Mouse (Mus musculus): Measurements from ENCODE around the gene Macrod2. TPM values are rescaled to one million over a fixed set of nuclear protein-coding genes. Genes with fewer than 3 reads are reported as not detected.

Macrod2 gene
- total RNA-seq, 2 experiments from 2014 or later: 53.5 to 56.4 TPM

GRCm38 (mm10) chr2:141434731-141435570, 1039.8 kb downstream of the Macrod2 start:
- intact Hi-C loops (cut with DNase I): no loop called here
- peak overlapping the region; percentile 36 for H3K4me3 ChIP-seq
- H3K27ac ChIP-seq: peak overlapping the region; percentile 73; the same call in 1 of the 2 replicates
- no peak for TF ChIP-seq CTCF (IDR thresholded peaks at IDR 0.05)
- DNase-seq (ENCODE audit: extremely low spot score in 1 of 2, low spot score in 2 of 2): peak; percentile 11 to 16

GRCm38 (mm10) chr2:141441896-141442295, 1046.8 kb downstream of the Macrod2 start:
- Histone ChIP-seq H3K27ac (no peak overlapping the region), H3K4me3 (no peak overlapping the region)
- TF ChIP-seq CTCF (IDR thresholded peaks at IDR 0.05): no peak
- intact Hi-C loops (cut with DNase I): no loop called here
- no peak for DNase-seq (ENCODE audit: extremely low spot score in 1 of 2, low spot score in 2 of 2)

GRCm38 (mm10) chr2:141449078-141449680, 1054.1 kb downstream of the Macrod2 start:
- intact Hi-C loops (cut with DNase I): no loop called here
- H3K27ac ChIP-seq: no peak overlapping the region
- no peak overlapping the region for H3K4me3 ChIP-seq
- no peak for DNase-seq (ENCODE audit: extremely low spot score in 1 of 2, low spot score in 2 of 2)
- no peak for TF ChIP-seq CTCF (IDR thresholded peaks at IDR 0.05)

- TF ChIP-seq CTCF (IDR thresholded peaks at IDR 0.05): no peak
- H3K27ac ChIP-seq: no peak overlapping the region
- H3K4me3 ChIP-seq: no peak overlapping the region
- DNase-seq (ENCODE audit: extremely low spot score in 1 of 2, low spot score in 2 of 2): no peak
- intact Hi-C loops (cut with DNase I): no loop called here
Observed at GRCm38 (mm10) chr2:141463946-141464345, 1068.8 kb downstream of the Macrod2 start.

- Histone ChIP-seq H3K4me3 (no peak overlapping the region), H3K27ac (no peak overlapping the region)
- intact Hi-C loops (cut with DNase I): no loop called here
- no peak for DNase-seq (ENCODE audit: extremely low spot score in 1 of 2, low spot score in 2 of 2)
- no peak for TF ChIP-seq CTCF (IDR thresholded peaks at IDR 0.05)
Observed at GRCm38 (mm10) chr2:141472791-141473190, 1077.7 kb downstream of the Macrod2 start.

GRCm38 (mm10) chr2:141477585-141477984, 1082.5 kb downstream of the Macrod2 start:
- H3K4me3 ChIP-seq: no peak overlapping the region
- no peak overlapping the region for H3K27ac ChIP-seq
- intact Hi-C loops (cut with DNase I): no loop called here
- no peak for TF ChIP-seq CTCF (IDR thresholded peaks at IDR 0.05)
- no peak for DNase-seq (ENCODE audit: extremely low spot score in 1 of 2, low spot score in 2 of 2)

GRCm38 (mm10) chr2:141490518-141490917, 1095.4 kb downstream of the Macrod2 start:
- no peak for DNase-seq (ENCODE audit: extremely low spot score in 1 of 2, low spot score in 2 of 2)
- Histone ChIP-seq H3K4me3 (no peak overlapping the region), H3K27ac (no peak overlapping the region)
- intact Hi-C loops (cut with DNase I): no loop called here
- TF ChIP-seq CTCF (IDR thresholded peaks at IDR 0.05): no peak

GRCm38 (mm10) chr2:141505451-141505850, 1110.3 kb downstream of the Macrod2 start:
- TF ChIP-seq CTCF (IDR thresholded peaks at IDR 0.05): no peak
- no peak overlapping the region for H3K27ac ChIP-seq
- intact Hi-C loops (cut with DNase I): no loop called here
- H3K4me3 ChIP-seq: no peak overlapping the region
- no peak for DNase-seq (ENCODE audit: extremely low spot score in 1 of 2, low spot score in 2 of 2)

- no peak overlapping the region for H3K4me3 ChIP-seq
- TF ChIP-seq CTCF (IDR thresholded peaks at IDR 0.05): no peak
- DNase-seq (ENCODE audit: extremely low spot score in 1 of 2, low spot score in 2 of 2): no peak
- intact Hi-C loops (cut with DNase I): no loop called here
- H3K27ac ChIP-seq: no peak overlapping the region
Observed at GRCm38 (mm10) chr2:141507929-141508897, 1113.1 kb downstream of the Macrod2 start.

GRCm38 (mm10) chr2:141514976-141515375, 1119.9 kb downstream of the Macrod2 start:
- Histone ChIP-seq H3K4me3 (no peak overlapping the region), H3K27ac (no peak overlapping the region)
- TF ChIP-seq CTCF (IDR thresholded peaks at IDR 0.05): no peak
- intact Hi-C loops (cut with DNase I): no loop called here
- DNase-seq (ENCODE audit: extremely low spot score in 1 of 2, low spot score in 2 of 2): no peak

GRCm38 (mm10) chr2:141522081-141522480, 1127.0 kb downstream of the Macrod2 start:
- H3K4me3 ChIP-seq: no peak overlapping the region
- H3K27ac ChIP-seq: peak overlapping the region; percentile 40; the same call in 1 of the 2 replicates
- DNase-seq (ENCODE audit: extremely low spot score in 1 of 2, low spot score in 2 of 2): peak in 1 of 2 experiments; percentile 12
- intact Hi-C loops (cut with DNase I): no loop called here
- TF ChIP-seq CTCF (IDR thresholded peaks at IDR 0.05): no peak

Data from left cerebral cortex, adult 2 months (tissue).